Mouse (Mus musculus) layer of hippocampus, adult 6 months (tissue): ENCODE measurements around the gene Sf1. TPM values are rescaled to one million over a fixed set of nuclear protein-coding genes. Genes with fewer than 3 reads are reported as not detected.
A peak's percentile ranks its signal among the peaks of the same experiment; 100 is the strongest.

Experiments used
- long read RNA-seq, 2 experiments: library from polyadenylated mRNA; unstranded; transcript quantifications; one replicate each; pipeline ENCODE4 v2.0.0; 2019 to 2020
- microRNA-seq: library from miRNA; unstranded; fragments of <30 nt; microRNA quantifications from one replicate; pipeline ENCODE4 v1.2.0, GENCODE M21; 2020
- polyA plus RNA-seq: library from polyadenylated mRNA; unstranded; fragments of <200 nt; fragmentation: Nextera tagmentation; gene quantifications from 2 replicates; pipeline ENCODE4 v1.2.3, GENCODE M21; 2021

The Sf1 gene
- polyA plus RNA-seq: 63.6 and 92.3 TPM in 2 replicates
- long read RNA-seq, experiment 1, transcript Sf1-202 (13 exons, 2,649 nt): major isoform, 7 of 20 reads
- long read RNA-seq, experiment 1, partial matches to known transcripts: 12 of 20 reads
- long read RNA-seq, experiment 1, other reads (novel, unspliced or antisense): 1 of 20 reads
- long read RNA-seq, experiment 2, full-length matches to known transcripts: 98 of 166 reads
- long read RNA-seq, experiment 2, partial matches to known transcripts: 15 of 166 reads
- long read RNA-seq, experiment 2, other reads (novel, unspliced or antisense): 53 of 166 reads

DNA sequence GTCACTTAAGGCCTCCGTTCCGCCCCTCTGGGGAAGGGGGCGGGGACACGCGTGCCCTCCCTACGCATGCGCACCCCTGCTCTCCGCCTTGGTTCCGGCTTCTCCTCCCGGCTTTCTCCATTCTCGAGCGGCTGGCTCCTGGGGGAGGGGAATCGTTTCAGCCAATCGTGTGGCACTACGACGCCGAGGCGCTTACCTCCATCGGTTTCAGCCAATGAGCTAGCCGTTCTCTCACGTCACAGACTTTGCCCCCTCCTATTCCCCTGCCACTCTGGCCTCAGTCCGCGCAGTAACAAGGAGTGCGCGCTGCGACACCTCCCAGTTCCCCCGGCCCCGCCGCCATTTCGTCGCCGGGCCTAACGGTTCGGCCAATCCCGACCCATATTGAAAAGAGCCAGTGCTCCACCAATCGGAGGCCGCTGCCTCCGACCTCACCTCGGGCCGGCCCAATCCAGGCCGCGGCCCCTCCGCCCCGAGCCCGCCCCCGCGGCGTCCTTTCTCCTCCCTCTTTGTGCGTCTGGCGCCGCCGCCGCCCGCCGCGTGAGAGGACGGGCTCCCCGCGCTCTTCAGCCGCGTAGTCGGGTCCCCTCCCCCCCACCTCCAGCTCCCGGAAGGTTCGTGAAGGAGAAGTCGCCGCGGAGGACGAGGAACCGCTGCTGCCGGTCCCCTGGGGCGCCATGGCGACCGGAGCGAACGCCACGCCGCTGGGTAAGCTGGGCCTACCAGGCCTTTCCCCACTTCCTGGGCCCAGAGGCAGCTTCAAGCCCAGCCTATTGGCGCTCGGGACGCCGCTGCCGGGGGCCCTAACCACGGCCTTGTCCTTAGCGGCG, at the start of gene Sf1:
Sf1 (plus strand) TSS at position 280 of the 830 bp plus-strand sequence.

DNA sequence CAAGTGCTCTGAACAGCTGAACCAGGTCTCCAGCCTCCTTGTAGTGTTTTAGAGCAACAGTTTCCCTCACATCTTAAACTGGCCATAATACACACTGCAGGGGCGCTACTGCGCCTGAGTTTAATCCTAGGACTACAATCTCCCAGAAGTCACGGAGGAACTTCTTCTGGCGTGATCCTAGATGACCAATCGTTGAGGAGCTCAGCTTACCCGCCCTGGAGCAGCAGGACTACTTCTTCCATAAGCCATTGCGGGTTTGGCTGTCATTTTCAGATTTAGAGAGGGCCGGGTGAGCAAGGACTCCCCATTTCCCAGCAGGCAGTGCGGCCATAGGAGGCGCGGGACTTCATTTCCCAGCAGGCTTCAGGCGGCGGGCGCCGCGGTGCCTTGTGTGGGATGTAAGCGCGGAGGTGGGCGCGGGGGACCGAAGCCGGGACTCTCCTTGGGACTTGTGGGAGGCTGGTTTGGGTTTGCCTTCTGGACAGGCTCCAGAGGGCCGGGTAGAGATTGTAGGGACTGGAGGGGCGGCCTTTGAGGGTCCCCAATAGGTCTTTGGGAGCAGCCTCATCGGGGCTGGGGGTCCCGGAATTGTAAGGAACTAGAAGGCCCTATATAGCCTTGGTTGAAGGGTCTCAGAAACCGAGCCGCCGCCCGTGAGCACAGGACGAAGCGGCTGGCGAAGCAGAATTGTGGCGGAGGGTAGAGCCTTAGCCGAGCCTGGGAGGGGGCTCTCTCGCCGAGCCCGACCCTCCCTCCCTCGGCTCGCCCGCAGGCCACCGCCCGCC, 28.6 kb upstream of the Sf1 start, which contains the start of gene Men1:
Men1 (plus strand) TSS at position 307 of the 785 bp plus-strand sequence.

DNA sequence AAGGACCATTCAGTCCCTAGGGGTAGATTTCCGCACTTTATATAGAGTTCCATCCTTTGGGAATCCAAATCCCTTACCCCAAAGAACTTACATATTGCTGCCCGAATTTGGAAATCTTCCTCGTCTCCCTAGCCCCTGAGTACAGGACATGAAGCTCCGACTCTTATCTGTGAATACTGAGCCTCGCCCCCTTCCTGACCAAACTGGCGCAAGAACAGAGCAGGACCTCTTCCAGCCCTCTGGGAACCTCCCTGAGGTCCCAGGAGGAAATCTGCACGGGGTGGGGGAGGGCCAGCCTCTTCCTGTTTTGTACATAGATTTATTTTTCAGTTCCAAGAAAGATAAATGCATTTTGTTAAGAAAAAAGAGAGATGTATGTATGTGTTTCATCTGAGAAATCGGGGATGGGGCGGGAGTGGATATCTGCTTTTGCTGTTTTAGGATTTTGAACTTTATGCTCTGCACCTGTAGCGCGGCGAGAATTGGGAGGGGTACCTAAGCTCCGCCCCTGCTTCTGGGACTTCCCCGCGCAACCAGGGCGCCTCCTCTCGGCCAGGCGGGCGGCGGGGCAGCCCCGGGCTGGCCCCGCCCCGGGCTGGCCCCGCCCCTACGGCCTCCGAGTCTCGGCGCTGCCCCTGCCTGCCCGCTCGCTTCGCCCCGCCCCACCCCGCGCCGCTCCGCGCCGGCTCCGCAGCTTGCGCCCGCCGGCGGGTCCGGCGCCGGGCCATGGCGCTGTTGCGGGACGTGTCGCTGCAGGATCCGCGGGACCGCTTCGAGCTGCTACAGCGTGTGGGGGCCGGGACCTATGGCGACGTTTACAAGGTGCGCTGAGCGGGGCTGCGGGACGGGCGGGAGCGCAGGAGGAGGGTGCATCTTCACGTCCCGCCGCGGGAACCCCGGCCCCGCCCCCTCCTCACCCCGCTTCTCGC, 22.7 kb upstream of the Sf1 start, which contains the start of gene Map4k2:
Map4k2 (plus strand) TSS at position 612 of the 929 bp plus-strand sequence.

GRCm38 (mm10) chr19:6384128-6384527, 20.6 kb downstream of the Sf1 start, which contains the start of gene Pygm:
Pygm (plus strand) TSS chr19:6384399.

GRCm38 (mm10) chr19:6399285-6400095, 36.0 kb downstream of the Sf1 start, which contains the start of gene Rasgrp2:
Rasgrp2 (plus strand) TSS chr19:6399340.

GRCm38 (mm10) chr19:6418233-6418879, 54.9 kb downstream of the Sf1 start, which contains the start of gene Nrxn2:
Nrxn2 (plus strand) TSS chr19:6418731.

Small RNAs within 50 kb of the gene (microRNA-seq; reads per million reads assigned to microRNA genes)
- 4.1 reads per million, percentile 15 among the genes with 10 or more reads in this experiment for gene Mir6989

Other genes with a start within 250 kb of the Sf1 start
- gene Sac3d1, start 245.0 kb upstream of the Sf1 start, polyA plus RNA-seq: 43.5 and 44.1 TPM in 2 replicates
- 66.8 and 74.4 TPM in 2 replicates for gene Snx15, start 235.4 kb upstream of the Sf1 start, polyA plus RNA-seq
- 0.24 TPM in 1 of 2 replicates, not detected in the other for gene Batf2, start 222.7 kb upstream of the Sf1 start, polyA plus RNA-seq
- 169 and 184 TPM in 2 replicates for gene Arl2, start 222.1 kb upstream of the Sf1 start, polyA plus RNA-seq
- not detected in 2 replicates for gene Majin, start 179.3 kb upstream of the Sf1 start, polyA plus RNA-seq
- gene Gpha2, start 137.3 kb upstream of the Sf1 start, polyA plus RNA-seq: not detected in 2 replicates
- 31.7 and 43.9 TPM in 2 replicates for gene Ppp2r5b, start 127.8 kb upstream of the Sf1 start, polyA plus RNA-seq
- gene Atg2a, start 122.0 kb upstream of the Sf1 start, polyA plus RNA-seq: 6.7 and 6.8 TPM in 2 replicates
- gene Ehd1, start 87.0 kb upstream of the Sf1 start, polyA plus RNA-seq: 37.4 and 45.0 TPM in 2 replicates
- gene Cdc42bpg, start 57.2 kb upstream of the Sf1 start, polyA plus RNA-seq: 0.09 and 0.10 TPM in 2 replicates
- 27.4 and 30.5 TPM in 2 replicates for gene Men1, start 28.7 kb upstream of the Sf1 start, polyA plus RNA-seq
- gene Map4k2, start 22.6 kb upstream of the Sf1 start, polyA plus RNA-seq: 30.1 and 42.0 TPM in 2 replicates
- gene Pygm, start 20.7 kb downstream of the Sf1 start, polyA plus RNA-seq: 11.3 and 12.0 TPM in 2 replicates
- 26.2 and 29.9 TPM in 2 replicates for gene Rasgrp2, start 35.6 kb downstream of the Sf1 start, polyA plus RNA-seq
- 104 and 108 TPM in 2 replicates for gene Nrxn2, start 55.0 kb downstream of the Sf1 start, polyA plus RNA-seq
- 0.40 and 0.44 TPM in 2 replicates for gene Slc22a12, start 179.3 kb downstream of the Sf1 start, polyA plus RNA-seq